Mouse (Mus musculus): ENCODE data around the gene Naa15. TPM values are rescaled to one million over a fixed set of nuclear protein-coding genes. Genes with fewer than 3 reads are reported as not detected.
A peak's percentile ranks its signal among the peaks of the same experiment; 100 is the strongest.

Gene Naa15
- polyA plus RNA-seq, 1 experiment from 2014 or later: 34.5 TPM

DNA sequence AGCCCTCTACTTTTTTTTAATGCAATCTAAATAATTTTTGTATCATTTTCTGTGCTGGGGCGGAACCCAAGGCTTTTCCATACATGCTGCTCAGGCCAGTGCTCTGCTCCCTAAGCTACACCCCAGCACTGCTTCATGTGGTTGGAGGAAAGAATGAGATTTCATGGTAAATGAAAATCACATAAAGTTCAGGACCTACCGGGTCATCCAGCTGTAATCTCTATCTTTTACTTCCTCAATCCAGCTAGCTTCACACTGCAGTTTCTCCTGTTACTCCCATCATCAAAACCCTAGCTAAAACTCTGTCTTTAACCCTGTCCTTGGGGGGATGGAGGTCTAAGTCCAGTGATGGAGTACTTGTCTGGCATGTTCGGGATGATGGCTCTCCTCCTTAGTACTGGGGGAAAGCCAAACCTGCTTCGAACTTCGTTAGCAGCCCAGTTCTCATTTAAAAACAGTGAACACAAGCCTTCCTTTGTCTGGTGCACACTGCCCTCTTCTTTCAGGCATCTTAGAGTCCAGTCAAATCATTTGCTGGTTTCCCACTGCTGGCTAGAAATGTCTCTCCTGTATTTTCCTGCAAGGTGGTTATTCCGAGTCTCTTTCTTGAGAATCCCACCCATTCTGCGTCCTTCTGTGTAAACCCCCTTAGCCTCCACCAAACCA, 75.3 kb downstream of the Naa15 start:
- Histone ChIP-seq H3K4me2 (no peak overlapping the region), H3K9me3 (replicated peaks) (no peaks in the 10 kb centered on the region), H3K4me3 (replicated peaks) (no peak overlapping the region), H3K27ac (no peak overlapping the region), H3K27me3 (no peaks in the 10 kb centered on the region), H3K4me1 (replicated peaks) (peaks cover 7% of the 10 kb centered on the region), H3K36me3 (peaks cover 11% of the 10 kb centered on the region), H3K9ac (no peak overlapping the region)
- DNase-seq (no peak), ATAC-seq (ENCODE audit: low read depth) (no peak)
- WGBS (ENCODE audit: insufficient replicate concordance): 70% methylated on average over 7 of the region's 7 CpGs

DNA sequence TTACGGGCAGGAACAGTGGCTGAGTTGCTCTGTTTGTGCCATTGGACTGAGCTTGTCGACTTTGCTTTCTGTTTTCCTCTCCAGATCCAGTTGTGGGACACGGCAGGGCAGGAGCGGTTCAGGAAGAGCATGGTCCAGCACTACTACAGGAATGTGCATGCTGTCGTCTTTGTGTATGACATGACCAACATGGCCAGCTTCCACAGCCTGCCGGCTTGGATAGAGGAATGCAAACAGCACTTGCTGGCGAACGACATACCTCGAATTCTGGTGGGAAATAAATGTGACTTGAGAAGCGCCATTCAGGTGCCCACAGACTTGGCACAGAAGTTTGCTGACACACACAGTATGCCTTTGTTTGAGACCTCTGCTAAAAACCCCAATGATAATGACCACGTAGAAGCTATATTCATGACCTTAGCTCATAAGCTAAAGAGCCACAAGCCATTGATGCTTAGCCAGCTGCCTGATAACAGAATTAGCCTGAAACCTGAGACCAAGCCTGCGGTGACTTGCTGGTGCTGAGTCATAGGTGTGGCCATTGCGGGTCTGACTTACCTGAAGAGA, 78.4 kb downstream of the Naa15 start:
- Histone ChIP-seq H3K4me3 (replicated peaks) (no peak overlapping the region), H3K4me2 (no peak overlapping the region), H3K4me1 (replicated peaks) (no peaks in the 10 kb centered on the region), H3K9me3 (replicated peaks) (no peaks in the 10 kb centered on the region), H3K9ac (no peak overlapping the region), H3K36me3 (peaks cover 11% of the 10 kb centered on the region), H3K27me3 (no peaks in the 10 kb centered on the region), H3K27ac (no peak overlapping the region)
- 77% methylated on average over 13 of the region's 13 CpGs for WGBS (ENCODE audit: insufficient replicate concordance)
- ATAC-seq (ENCODE audit: low read depth) (no peak), DNase-seq (no peak)

GRCm38 (mm10) chr3:51494466-51494865, 79.5 kb downstream of the Naa15 start:
- Histone ChIP-seq H3K9me3 (replicated peaks) (no peaks in the 10 kb centered on the region), H3K4me3 (replicated peaks) (no peak overlapping the region), H3K27ac (no peak overlapping the region), H3K9ac (no peak overlapping the region), H3K27me3 (no peaks in the 10 kb centered on the region), H3K36me3 (peaks cover 11% of the 10 kb centered on the region; the same call in 1 of the 2 replicates), H3K4me1 (replicated peaks) (no peaks in the 10 kb centered on the region), H3K4me2 (no peak overlapping the region)
- no peak for DNase-seq
- 71% methylated on average over 2 of the region's 2 CpGs for WGBS (ENCODE audit: insufficient replicate concordance)
- no peak for ATAC-seq (ENCODE audit: low read depth)

DNA sequence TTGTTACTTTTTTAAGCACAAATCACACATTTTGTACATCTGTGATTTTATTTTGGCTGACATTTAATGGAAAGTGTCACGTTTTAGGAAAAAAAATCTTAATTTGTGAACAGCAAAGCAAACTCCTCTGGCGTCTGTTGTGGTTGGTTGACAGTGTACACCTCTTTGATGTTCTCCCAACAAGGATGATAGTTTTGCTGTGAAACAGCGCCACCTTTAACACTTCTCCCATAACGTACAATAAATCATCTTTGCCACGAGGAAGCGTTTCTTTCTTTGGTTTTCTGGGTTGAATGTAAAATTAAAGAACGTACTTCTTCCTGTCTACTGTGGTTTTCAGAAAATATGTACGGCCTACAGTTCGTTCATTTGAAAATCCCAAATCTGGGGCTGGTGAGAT, 80.7 kb downstream of the Naa15 start:
- Histone ChIP-seq H3K4me2 (no peak overlapping the region), H3K4me3 (replicated peaks) (no peak overlapping the region), H3K36me3 (peaks cover 11% of the 10 kb centered on the region; the same call in 1 of the 2 replicates), H3K9me3 (replicated peaks) (no peaks in the 10 kb centered on the region), H3K4me1 (replicated peaks) (no peaks in the 10 kb centered on the region), H3K27ac (no peak overlapping the region), H3K27me3 (no peaks in the 10 kb centered on the region), H3K9ac (no peak overlapping the region)
- no peak for ATAC-seq (ENCODE audit: low read depth)
- no peak for DNase-seq
- WGBS (ENCODE audit: insufficient replicate concordance): 79% methylated on average over 9 of the region's 9 CpGs

GRCm38 (mm10) chr3:51497978-51498377, 83.0 kb downstream of the Naa15 start:
- Histone ChIP-seq H3K9me3 (replicated peaks) (no peaks in the 10 kb centered on the region), H3K9ac (no peak overlapping the region), H3K27me3 (no peaks in the 10 kb centered on the region; the same call in 1 of the 2 replicates), H3K4me2 (no peak overlapping the region), H3K36me3 (peaks cover 11% of the 10 kb centered on the region; the same call in 1 of the 2 replicates), H3K27ac (no peak overlapping the region), H3K4me1 (replicated peaks) (no peaks in the 10 kb centered on the region), H3K4me3 (replicated peaks) (no peak overlapping the region)
- ATAC-seq (ENCODE audit: low read depth) (no peak), DNase-seq (no peak)
- WGBS (ENCODE audit: insufficient replicate concordance): 74% methylated on average over 1 of the region's 1 CpGs

DNA sequence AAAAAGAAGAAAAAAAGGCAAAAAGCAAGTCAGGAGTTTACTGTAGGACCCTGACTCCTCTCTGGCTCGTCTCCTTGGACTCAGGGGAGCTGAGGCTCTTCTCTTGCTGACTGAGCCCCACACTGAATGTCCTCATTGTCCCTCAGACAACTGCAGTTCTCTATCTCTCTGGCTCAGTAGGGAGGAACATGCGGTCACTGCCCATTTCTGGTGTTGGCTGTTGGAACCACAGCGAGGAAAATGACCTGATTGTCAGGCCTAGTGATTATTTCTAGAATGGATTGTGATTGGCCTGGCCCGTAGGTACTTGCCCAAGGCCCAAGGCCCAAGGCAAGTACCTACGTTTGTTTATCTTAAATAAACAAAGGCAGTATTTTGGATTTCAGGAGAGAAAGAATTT, 83.7 kb downstream of the Naa15 start:
- ATAC-seq (ENCODE audit: low read depth): no peak
- no peak overlapping the region for H3K27ac ChIP-seq
- WGBS (ENCODE audit: insufficient replicate concordance): 52% methylated on average over 5 of the region's 5 CpGs
- H3K9me3 ChIP-seq (replicated peaks): no peaks in the 10 kb centered on the region
- no peak for DNase-seq
- H3K36me3 ChIP-seq: 0 out of 2 replicates have a peak, but pooled peaks cover 4% of the 10 kb centered on the region
- no peak overlapping the region for H3K4me2 ChIP-seq
- H3K27me3 ChIP-seq: no peaks in the 10 kb centered on the region; the same call in 1 of the 2 replicates
- H3K4me1 ChIP-seq (replicated peaks): no peaks in the 10 kb centered on the region
- no peak overlapping the region for H3K4me3 ChIP-seq (replicated peaks)
- no peak overlapping the region for H3K9ac ChIP-seq

- WGBS (ENCODE audit: insufficient replicate concordance): 70% methylated on average over 4 of the region's 4 CpGs
- Histone ChIP-seq H3K9ac (no peak overlapping the region), H3K27me3 (no peaks in the 10 kb centered on the region; the same call in 1 of the 2 replicates), H3K27ac (no peak overlapping the region), H3K9me3 (replicated peaks) (no peaks in the 10 kb centered on the region), H3K4me3 (replicated peaks) (no peak overlapping the region), H3K4me1 (replicated peaks) (no peaks in the 10 kb centered on the region), H3K4me2 (no peak overlapping the region), H3K36me3 (no peaks in the 10 kb centered on the region)
- DNase-seq (no peak), ATAC-seq (ENCODE audit: low read depth) (no peak)
Observed at GRCm38 (mm10) chr3:51499876-51500275, 84.9 kb downstream of the Naa15 start.

DNA sequence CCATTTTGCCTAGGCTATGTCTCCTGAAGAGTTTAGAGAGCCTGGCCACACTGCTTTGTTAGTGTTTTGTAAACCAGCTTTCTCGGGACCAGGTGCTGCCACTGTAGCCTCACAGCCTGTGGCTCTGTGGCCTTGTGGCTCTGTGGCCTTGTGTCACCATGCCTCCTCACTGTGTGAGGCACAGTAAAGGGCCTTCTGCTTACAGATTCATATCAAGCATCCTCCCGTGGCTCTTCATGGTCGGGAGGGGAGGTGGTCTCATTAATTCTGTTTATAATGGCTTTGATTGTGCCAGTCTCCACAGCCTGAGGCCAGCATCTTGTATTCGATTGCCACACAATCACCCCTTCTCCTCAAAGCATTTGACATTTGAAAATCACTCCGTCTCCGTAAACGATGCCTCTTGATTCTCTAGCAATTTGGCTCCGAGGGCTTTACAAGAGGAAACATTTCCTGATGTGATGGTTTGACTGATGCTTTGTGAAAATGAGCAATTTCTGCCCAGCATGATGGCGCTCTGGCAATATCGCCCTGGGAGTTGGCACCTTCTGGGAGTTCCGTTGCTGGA, 89.5 kb downstream of the Naa15 start:
- 73% methylated on average over 11 of the region's 11 CpGs for WGBS (ENCODE audit: insufficient replicate concordance)

GRCm38 (mm10) chr3:51505465-51505864, 90.5 kb downstream of the Naa15 start:
- DNase-seq: no peak
- Histone ChIP-seq H3K36me3 (no peaks in the 10 kb centered on the region), H3K4me3 (replicated peaks) (no peak overlapping the region), H3K9ac (no peak overlapping the region), H3K27ac (no peak overlapping the region), H3K4me2 (no peak overlapping the region), H3K27me3 (peaks cover 2% of the 10 kb centered on the region; the same call in 1 of the 2 replicates), H3K9me3 (replicated peaks) (no peaks in the 10 kb centered on the region), H3K4me1 (replicated peaks) (no peaks in the 10 kb centered on the region)
- WGBS (ENCODE audit: insufficient replicate concordance): 76% methylated on average over 19 of the region's 19 CpGs
- no peak for ATAC-seq (ENCODE audit: low read depth)

More for the DNA sequence above, 89.5 kb downstream of the Naa15 start:
- DNase-seq (no peak), ATAC-seq (ENCODE audit: low read depth) (no peak)
- H3K4me3 ChIP-seq (replicated peaks): no peak overlapping the region
- H3K27ac ChIP-seq: no peak overlapping the region
- H3K9me3 ChIP-seq (replicated peaks): no peaks in the 10 kb centered on the region
- H3K9ac ChIP-seq: no peak overlapping the region
- H3K4me1 ChIP-seq (replicated peaks): no peaks in the 10 kb centered on the region
- H3K36me3 ChIP-seq: no peaks in the 10 kb centered on the region
- no peak overlapping the region for H3K4me2 ChIP-seq
- peaks cover 2% of the 10 kb centered on the region; the same call in 1 of the 2 replicates for H3K27me3 ChIP-seq

DNA sequence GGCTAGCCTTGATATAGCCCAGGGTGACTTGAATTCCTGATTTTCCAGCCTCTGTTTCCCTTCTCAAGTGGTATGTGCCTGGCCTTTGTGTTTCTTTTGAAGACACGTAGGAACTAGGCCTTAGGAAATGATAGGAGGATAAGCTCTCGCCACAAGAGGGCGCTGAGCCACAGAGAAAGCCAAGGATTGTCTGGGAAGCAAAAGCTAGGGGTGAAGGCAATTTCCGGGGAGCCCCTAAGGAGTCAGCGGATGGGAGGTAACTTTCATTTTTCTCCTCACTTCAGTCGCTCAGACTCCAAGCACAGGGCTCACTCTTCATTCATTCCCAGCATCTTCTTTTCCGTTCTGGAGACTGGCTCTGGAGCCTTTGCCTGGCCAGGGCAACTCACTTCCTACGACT, 96.0 kb downstream of the Naa15 start:
- no peak overlapping the region for H3K9ac ChIP-seq
- no peaks in the 10 kb centered on the region for H3K36me3 ChIP-seq
- no peak overlapping the region for H3K27ac ChIP-seq
- no peak; the same call in 1 of the 2 replicates for ATAC-seq (ENCODE audit: low read depth)
- H3K4me3 ChIP-seq (replicated peaks): peak overlapping the region; percentile 32; the same call in 1 of the 2 replicates
- no peaks in the 10 kb centered on the region for H3K9me3 ChIP-seq (replicated peaks)
- peak overlapping the region; percentile 48 for H3K4me2 ChIP-seq
- H3K27me3 ChIP-seq: no peaks in the 10 kb centered on the region
- H3K4me1 ChIP-seq (replicated peaks): no peaks in the 10 kb centered on the region
- 16% methylated on average over 8 of the region's 8 CpGs for WGBS (ENCODE audit: insufficient replicate concordance)
- peak; percentile 61 for DNase-seq

GRCm38 (mm10) chr3:51511983-51512382, 97.0 kb downstream of the Naa15 start:
- no peaks in the 10 kb centered on the region for H3K27me3 ChIP-seq
- 87% methylated on average over 5 of the region's 5 CpGs for WGBS (ENCODE audit: insufficient replicate concordance)
- H3K27ac ChIP-seq: no peak overlapping the region
- DNase-seq (no peak), ATAC-seq (ENCODE audit: low read depth) (no peak)
- H3K9me3 ChIP-seq (replicated peaks): no peaks in the 10 kb centered on the region
- H3K4me3 ChIP-seq (replicated peaks): no peak overlapping the region
- H3K9ac ChIP-seq: no peak overlapping the region
- H3K4me2 ChIP-seq: no peak overlapping the region
- H3K4me1 ChIP-seq (replicated peaks): peaks cover 2% of the 10 kb centered on the region; the same call in 1 of the 2 replicates
- H3K36me3 ChIP-seq: no peaks in the 10 kb centered on the region
